Mouse (Mus musculus): ENCODE data around the gene Rpa1. TPM values are rescaled to one million over a fixed set of nuclear protein-coding genes. Genes with fewer than 3 reads are reported as not detected.

Rpa1 gene
- total and polyA plus RNA-seq, 3 experiments, result 230 to 357 (median 287) TPM

GRCm38 (mm10) chr11:75319246-75319645 lies 28.9 kb downstream of the Rpa1 start:
- Histone ChIP-seq H3K4me1 (ENCODE audit: control insufficient read depth in 1 of 2, insufficient read depth in 2 of 2) (peaks cover 12 to 39% of the 10 kb centered on the region in 2 experiments), H3K36me3 (replicated peaks in 1 of 2; ENCODE audit: control insufficient read depth in 1 of 2, insufficient read depth in 1 of 2, low read length in 1 of 2) (peaks cover 30 to 88% of the 10 kb centered on the region in 2 experiments), H3K4me2 (ENCODE audit: insufficient read depth, low read depth, poor library complexity, severe bottlenecking) (peak overlapping the region; percentile 54), H3K9ac (ENCODE audit: insufficient read depth, low read depth) (peak overlapping the region; percentile 10; the same call in 1 of the 2 replicates), H3K4me3 (replicated peaks in 1 of 3; ENCODE audit: low read depth in 2 of 3, low read length in 2 of 3, poor library complexity in 1 of 3) (no peak overlapping the region), H3K27ac (ENCODE audit: insufficient read depth, low read depth) (peak overlapping the region; percentile 57), H3K79me2 (replicated peaks; ENCODE audit: control insufficient read depth, extremely low read depth, insufficient read depth, poor library complexity, severe bottlenecking) (peaks cover 39% of the 10 kb centered on the region), H3K27me3 (replicated peaks) (no peaks in the 10 kb centered on the region), H3K9me3 (replicated peaks; ENCODE audit: low read length) (no peaks in the 10 kb centered on the region)
- in situ Hi-C loops (cut with MboI; ENCODE audit: low pct_ligation_motif_present, low pct_unique_long_range_greater_than_20kb, low sequenced_read_pairs), result no loop called here
- dilution Hi-C loops (cut with MboI; ENCODE audit: extremely low pct_ligation_motif_present, extremely low pct_unique_long_range_greater_than_20kb, low sequenced_read_pairs), result no loop called here
- no peak for DNase-seq (ENCODE audit: extremely low read depth)
- no peak for TF ChIP-seq USF1 (IDR thresholded peaks at IDR 0.05; ENCODE audit: low read depth, low read length)
- TF ChIP-seq ZNF384 (IDR thresholded peaks at IDR 0.05; ENCODE audit: low read depth, low read length), result 0 out of 2 replicates have a peak, but pooled peaks have one; percentile 37

DNA sequence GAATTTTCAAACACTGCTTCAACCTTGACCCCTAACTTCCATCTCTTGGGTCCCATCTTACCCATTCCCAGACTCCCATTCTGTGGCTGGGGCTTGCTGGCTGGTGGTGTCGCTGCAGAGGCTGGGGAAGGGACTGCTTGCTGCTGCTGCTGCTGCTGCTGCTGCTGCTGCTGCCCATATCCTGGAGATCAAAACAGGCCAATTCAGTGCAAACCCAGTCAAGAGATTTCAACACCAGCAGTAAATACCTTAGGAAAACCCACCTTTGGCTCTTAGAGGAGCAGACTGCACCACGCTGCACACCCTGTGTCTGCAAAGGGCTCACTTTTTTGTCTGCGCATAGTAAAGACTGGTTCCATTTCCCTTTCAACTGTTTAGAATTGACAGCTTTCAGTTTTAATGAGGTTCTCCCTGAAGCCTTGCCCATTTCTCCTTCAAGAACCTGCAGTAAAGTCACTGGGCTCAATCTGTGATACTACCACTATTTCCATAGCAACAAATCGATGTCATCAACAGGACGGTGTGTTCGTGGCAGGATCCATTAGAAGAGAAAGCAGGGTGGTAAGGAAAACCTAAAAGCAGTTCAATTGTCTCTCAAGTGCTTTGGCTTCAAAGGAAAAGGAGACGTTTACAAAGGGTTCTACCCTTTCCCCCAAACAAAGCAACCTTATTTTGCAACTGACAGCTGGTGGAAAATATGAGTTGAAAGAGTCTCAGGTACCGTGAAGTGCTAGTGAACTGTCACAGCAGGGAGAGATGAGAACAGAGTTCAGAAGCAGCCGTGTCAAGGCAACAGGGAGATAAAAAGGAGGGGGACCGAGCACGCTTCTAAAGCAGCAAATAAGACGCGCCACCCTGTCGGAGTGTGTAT lies 29.5 kb downstream of the Rpa1 start:
- DNase-seq (ENCODE audit: extremely low read depth), result peak; percentile 62
- Histone ChIP-seq H3K4me3 (replicated peaks in 1 of 3; ENCODE audit: low read depth in 2 of 3, low read length in 2 of 3, poor library complexity in 1 of 3) (peak overlapping the region in 1 of 3 experiments; percentile 0), H3K79me2 (replicated peaks; ENCODE audit: control insufficient read depth, extremely low read depth, insufficient read depth, poor library complexity, severe bottlenecking) (peaks cover 35% of the 10 kb centered on the region), H3K9me3 (replicated peaks; ENCODE audit: low read length) (no peaks in the 10 kb centered on the region), H3K4me2 (ENCODE audit: insufficient read depth, low read depth, poor library complexity, severe bottlenecking) (peak overlapping the region; percentile 54), H3K4me1 (ENCODE audit: control insufficient read depth in 1 of 2, insufficient read depth in 2 of 2) (peaks cover 12 to 36% of the 10 kb centered on the region in 2 experiments), H3K9ac (ENCODE audit: insufficient read depth, low read depth) (peak overlapping the region; percentile 10; the same call in 1 of the 2 replicates), H3K27me3 (replicated peaks) (no peaks in the 10 kb centered on the region), H3K36me3 (replicated peaks in 1 of 2; ENCODE audit: control insufficient read depth in 1 of 2, insufficient read depth in 1 of 2, low read length in 1 of 2) (peaks cover 36 to 90% of the 10 kb centered on the region in 2 experiments), H3K27ac (ENCODE audit: insufficient read depth, low read depth) (peak overlapping the region; percentile 57)
- in situ Hi-C loops (cut with MboI; ENCODE audit: low pct_ligation_motif_present, low pct_unique_long_range_greater_than_20kb, low sequenced_read_pairs), result no loop called here
- dilution Hi-C loops (cut with MboI; ENCODE audit: extremely low pct_ligation_motif_present, extremely low pct_unique_long_range_greater_than_20kb, low sequenced_read_pairs), result no loop called here
- TF ChIP-seq EP300 (IDR thresholded peaks at IDR 0.05; ENCODE audit: low read length), result peak; percentile 89
- TF ChIP-seq MYC (IDR thresholded peaks at IDR 0.05; ENCODE audit: low read depth, low read length), result no peak
- no peak for TF ChIP-seq HCFC1 (IDR thresholded peaks at IDR 0.05; ENCODE audit: low read depth, low read length)
- TF ChIP-seq RCOR1 (conservative IDR thresholded peaks at IDR 0.05; ENCODE audit: low read depth, low read length), result 0 out of 2 replicates have a peak, but pooled peaks have one; percentile 38
- TF ChIP-seq NELFE (IDR thresholded peaks at IDR 0.05; ENCODE audit: low read depth, low read length), result no peak
- TF ChIP-seq JUN (IDR thresholded peaks at IDR 0.05; ENCODE audit: insufficient read depth, low read depth, low read length), result peak; percentile 96
- peak; percentile 75 for TF ChIP-seq BHLHE40 (IDR thresholded peaks at IDR 0.05; ENCODE audit: low read depth, low read length)
- TF ChIP-seq CHD2 (IDR thresholded peaks at IDR 0.05; ENCODE audit: low read length), result peak; percentile 20; the same call in 1 of the 2 replicates
- TF ChIP-seq ETS1 (conservative IDR thresholded peaks at IDR 0.05; ENCODE audit: low read depth, low read length), result peak; percentile 96
- peak; percentile 6; the same call in 1 of the 2 replicates for TF ChIP-seq CHD1 (IDR thresholded peaks at IDR 0.05; ENCODE audit: low read depth, low read length)
- no peak for TF ChIP-seq MAX (IDR thresholded peaks at IDR 0.05; ENCODE audit: low read length)
- TF ChIP-seq MEF2A (IDR thresholded peaks at IDR 0.05; ENCODE audit: borderline replicate concordance, low read depth, low read length), result peak; percentile 60; the same call in 1 of the 2 replicates
- TF ChIP-seq SIN3A (IDR thresholded peaks at IDR 0.05; ENCODE audit: low read length), result peak; percentile 99
- TF ChIP-seq PAX5 (IDR thresholded peaks at IDR 0.05; ENCODE audit: low read length), result no peak
- TF ChIP-seq JUND (conservative IDR thresholded peaks at IDR 0.05; ENCODE audit: low read depth, low read length), result peak; percentile 96
- TF ChIP-seq IRF4 (IDR thresholded peaks at IDR 0.05; ENCODE audit: low read depth, low read length), result peak; percentile 83; the same call in 1 of the 2 replicates
- TF ChIP-seq MAZ (IDR thresholded peaks at IDR 0.05; ENCODE audit: low read depth, low read length), result peak; percentile 61; the same call in 1 of the 2 replicates
- TF ChIP-seq TCF12 (IDR thresholded peaks at IDR 0.05; ENCODE audit: low read depth, low read length), result peak; percentile 71; the same call in 1 of the 2 replicates
